Mouse (Mus musculus) hindbrain, embryonic 11.5 days (tissue): ENCODE data around the gene Tmem191c. TPM values are rescaled to one million over a fixed set of nuclear protein-coding genes. Genes with fewer than 3 reads are reported as not detected.
"Not testable (repeated sequence)": the region's sequence is repeated elsewhere in the genome, so short reads cannot be mapped to it uniquely, and the experiment has no call there.

Source experiments
- ATAC-seq: fragments of 200-750 bp; cut with Nextera tagmentation; 2 replicates; pipeline ENCODE4 v1.8.0; 2017; ENCODE audit warnings: mild to moderate bottlenecking, moderate TSS enrichment, moderate library complexity; ENCODE audit not compliant: low FRiP score
- DNase-seq: peaks from one replicate; pipeline ENCODE4 v3.0.0-alpha.2; 2015; ENCODE audit warnings: low spot score
- H3K27ac ChIP-seq: fragments of 300-500 bp; sonication (generic); 2 replicates; pipeline ENCODE4 v1.5.1; 2014; ENCODE audit warnings: mild to moderate bottlenecking, low read depth, low read length
- H3K27me3 ChIP-seq: fragments of 300-500 bp; sonication (generic); 2 replicates; pipeline ENCODE4 v1.6.1; 2014; ENCODE audit warnings: mild to moderate bottlenecking, low read length, moderate library complexity, mixed read lengths; ENCODE audit not compliant: control insufficient read depth, insufficient read depth
- H3K36me3 ChIP-seq: fragments of 300-500 bp; sonication (generic); 2 replicates; pipeline ENCODE4 v1.6.1; 2014; ENCODE audit warnings: mild to moderate bottlenecking, low read length, moderate library complexity, mixed read lengths; ENCODE audit not compliant: control insufficient read depth, insufficient read depth
- H3K4me1 ChIP-seq: fragments of 300-500 bp; sonication (generic); replicated peaks from 2 replicates; pipeline ENCODE4 v1.6.1; 2014; ENCODE audit warnings: low read length, mixed read lengths; ENCODE audit not compliant: control insufficient read depth, insufficient read depth
- H3K4me2 ChIP-seq: fragments of 300-500 bp; sonication (generic); replicated peaks from 2 replicates; pipeline ENCODE4 v1.6.1; 2014; ENCODE audit warnings: mild to moderate bottlenecking, low read depth, low read length
- H3K4me3 ChIP-seq: fragments of 300-500 bp; sonication (generic); 2 replicates; pipeline ENCODE4 v1.5.1; 2014; ENCODE audit warnings: low read depth, low read length
- H3K9ac ChIP-seq: fragments of 300-500 bp; sonication (generic); 2 replicates; pipeline ENCODE4 v1.6.1; 2014; ENCODE audit warnings: low read depth, low read length
- H3K9me3 ChIP-seq: fragments of 300-500 bp; sonication (generic); 2 replicates; pipeline ENCODE4 v1.6.1; 2016; ENCODE audit warnings: low read length; ENCODE audit not compliant: control insufficient read depth
- WGBS: fragments of 180-500 bp; shearing (Covaris S2); extraction: QIAGEN DNeasy Blood & Tissue Kit; methylation state at CpG from one replicate; pipeline ENCODE4 v1.1.7; 2014; 5-methylcytosine and 5-hydroxymethylcytosine counted together
- polyA plus RNA-seq: library from polyadenylated mRNA; unstranded; fragments of >200 nt; fragmentation: Nextera tagmentation; extraction: Ambion mirVana; gene quantifications from 2 replicates; pipeline ENCODE4 v1.2.1, GENCODE M21; 2014

Gene Tmem191c
- polyA plus RNA-seq, result 5.7 and 7.7 TPM in 2 replicates

GRCm38 (mm10) chr16:17275721-17276120, at the start of gene Tmem191c:
Gene Tmem191c (plus strand): TSS chr16:17276077.
- ATAC-seq (no peak), DNase-seq (no peak)
- Histone ChIP-seq H3K4me3 (peak within 1 kb of the TSS; percentile 52), H3K4me1 (peaks cover 11% of the 10 kb centered on the region), H3K27ac (peak within 1 kb of the TSS; percentile 58; the same call in 1 of the 2 replicates), H3K27me3 (peaks cover 26% of the 10 kb centered on the region), H3K4me2 (peak within 1 kb of the TSS; percentile 93), H3K9ac (peak within 1 kb of the TSS; percentile 59), H3K9me3 (no peaks in the 10 kb centered on the region), H3K36me3 (no peaks in the 10 kb centered on the region)
- WGBS, result 59% methylated on average over 7 of the region's 7 CpGs

GRCm38 (mm10) chr16:17226496-17226895, 49.4 kb upstream of the Tmem191c start:
- no peak for ATAC-seq
- Histone ChIP-seq H3K9ac (no peak overlapping the region), H3K4me3 (no peak overlapping the region), H3K4me1 (no peaks in the 10 kb centered on the region), H3K36me3 (no peaks in the 10 kb centered on the region), H3K9me3 (no peaks in the 10 kb centered on the region), H3K4me2 (no peak overlapping the region), H3K27me3 (no peaks in the 10 kb centered on the region), H3K27ac (no peak overlapping the region)
- DNase-seq, result no peak

GRCm38 (mm10) chr16:17231523-17231922, 44.4 kb upstream of the Tmem191c start:
- H3K9ac ChIP-seq, ATAC-seq, H3K4me3 ChIP-seq, H3K36me3 ChIP-seq, H3K27ac ChIP-seq, H3K4me2 ChIP-seq, H3K27me3 ChIP-seq, DNase-seq, H3K4me1 ChIP-seq, H3K9me3 ChIP-seq: not testable (repeated sequence)
- WGBS, result 94% methylated on average over 2 of the region's 2 CpGs

- DNase-seq, result peak; percentile 98
- Histone ChIP-seq H3K4me2 (peak within 1 kb of the TSS; percentile 80), H3K9ac (peak within 1 kb of the TSS; percentile 94), H3K36me3 (no peaks in the 10 kb centered on the region), H3K27ac (peak within 1 kb of the TSS; percentile 93), H3K27me3 (no peaks in the 10 kb centered on the region), H3K4me3 (peak within 1 kb of the TSS; percentile 84), H3K4me1 (peaks cover 2% of the 10 kb centered on the region; the same call in 1 of the 2 replicates), H3K9me3 (no peaks in the 10 kb centered on the region)
- peak; percentile 98 for ATAC-seq
- under 1% methylated on average over 54 of the region's 59 CpGs for WGBS
Measured at GRCm38 (mm10) chr16:17232794-17233701, 42.8 kb upstream of the Tmem191c start, which contains the start of gene Hic2. Gene Hic2 (plus strand): TSS chr16:17233572.

- no peaks in the 10 kb centered on the region for H3K27me3 ChIP-seq
- peak; percentile 81 for DNase-seq
- H3K4me2 ChIP-seq, result peak overlapping the region; percentile 80
- H3K27ac ChIP-seq, result peak overlapping the region; percentile 93
- no peaks in the 10 kb centered on the region for H3K9me3 ChIP-seq
- WGBS, result under 1% methylated on average over 58 of the region's 62 CpGs
- peak overlapping the region; percentile 94 for H3K9ac ChIP-seq
- H3K36me3 ChIP-seq, result no peaks in the 10 kb centered on the region
- H3K4me3 ChIP-seq, result peak overlapping the region; percentile 84
- ATAC-seq, result peak; percentile 80
- H3K4me1 ChIP-seq, result peaks cover 2% of the 10 kb centered on the region; the same call in 1 of the 2 replicates
Measured at GRCm38 (mm10) chr16:17233702-17234498, 42.0 kb upstream of the Tmem191c start.

GRCm38 (mm10) chr16:17234499-17234895, 41.4 kb upstream of the Tmem191c start:
- Histone ChIP-seq H3K4me2 (peak overlapping the region; percentile 80), H3K4me3 (peak overlapping the region; percentile 84), H3K9ac (peak overlapping the region; percentile 94), H3K27ac (peak overlapping the region; percentile 93), H3K9me3 (no peaks in the 10 kb centered on the region), H3K36me3 (no peaks in the 10 kb centered on the region), H3K4me1 (peaks cover 2% of the 10 kb centered on the region; the same call in 1 of the 2 replicates), H3K27me3 (no peaks in the 10 kb centered on the region)
- WGBS, result 2% methylated on average over 12 of the region's 12 CpGs
- DNase-seq (peak; percentile 72), ATAC-seq (no peak)

- Histone ChIP-seq H3K27ac (no peak overlapping the region), H3K4me3 (peak overlapping the region; percentile 84), H3K27me3 (no peaks in the 10 kb centered on the region), H3K36me3 (no peaks in the 10 kb centered on the region), H3K4me2 (peak overlapping the region; percentile 80), H3K4me1 (peaks cover 2% of the 10 kb centered on the region; the same call in 1 of the 2 replicates), H3K9ac (peak overlapping the region; percentile 94), H3K9me3 (no peaks in the 10 kb centered on the region)
- DNase-seq (no peak), ATAC-seq (no peak)
- WGBS, result 67% methylated on average over 9 of the region's 9 CpGs
Measured at GRCm38 (mm10) chr16:17234916-17235665, 40.8 kb upstream of the Tmem191c start.

- Histone ChIP-seq H3K9ac (no peak overlapping the region), H3K36me3 (no peaks in the 10 kb centered on the region), H3K4me2 (no peak overlapping the region), H3K4me3 (no peak overlapping the region), H3K27me3 (no peaks in the 10 kb centered on the region), H3K9me3 (no peaks in the 10 kb centered on the region), H3K27ac (no peak overlapping the region), H3K4me1 (peaks cover 2% of the 10 kb centered on the region; the same call in 1 of the 2 replicates)
- WGBS, result 90% methylated on average over 3 of the region's 3 CpGs
- ATAC-seq (no peak), DNase-seq (no peak)
Measured at GRCm38 (mm10) chr16:17237634-17238033, 38.2 kb upstream of the Tmem191c start.
